Mouse (Mus musculus): ENCODE data around the gene Esrrg.

Esrrg gene

GRCm38 (mm10) chr1:188155135-188155779, 546.7 kb downstream of the Esrrg start:
- no peak for DNase-seq (ENCODE audit: low spot score)

DNA sequence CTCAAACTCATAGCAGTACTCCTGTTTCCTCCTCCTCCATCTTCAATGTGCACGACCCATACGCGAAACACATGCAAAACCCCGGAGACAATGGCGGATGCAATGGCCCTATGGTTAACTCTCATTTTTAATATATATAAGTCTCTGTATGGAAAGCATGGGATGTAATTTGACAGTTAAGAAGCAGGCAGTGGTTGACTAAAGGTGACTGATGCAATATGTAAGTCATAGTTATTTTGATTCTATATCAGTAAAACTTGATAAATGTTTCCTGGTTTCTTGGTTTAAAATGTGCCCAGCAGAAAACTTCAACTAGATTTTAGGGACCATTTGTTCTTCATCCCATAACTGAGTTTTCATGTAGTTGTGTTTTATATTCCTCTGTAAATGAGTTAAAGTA, 547.9 kb downstream of the Esrrg start:
- DNase-seq (ENCODE audit: low spot score), result no peak

GRCm38 (mm10) chr1:188157237-188157955, 548.8 kb downstream of the Esrrg start:
- DNase-seq (ENCODE audit: low spot score), result no peak

DNA sequence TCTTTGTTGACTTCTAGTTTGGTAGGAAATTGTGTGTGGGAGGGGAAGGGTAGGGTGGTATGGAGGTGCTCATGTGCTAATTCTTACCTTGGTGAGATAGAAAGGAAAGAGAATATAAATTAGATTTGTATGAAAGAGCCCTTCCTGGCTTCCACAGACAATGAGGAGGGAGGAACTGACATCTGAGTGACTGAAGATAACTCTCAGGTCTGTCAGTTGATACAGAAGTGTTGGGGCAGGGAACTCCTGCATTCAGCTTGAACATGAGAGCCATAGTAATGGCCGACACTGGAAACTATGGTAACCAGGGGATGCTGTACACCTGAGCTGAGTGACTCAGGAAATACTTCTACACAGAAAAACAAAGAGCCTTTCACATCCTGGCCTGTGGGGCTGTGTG, 550.1 kb downstream of the Esrrg start:
- no peak for DNase-seq (ENCODE audit: low spot score)

DNA sequence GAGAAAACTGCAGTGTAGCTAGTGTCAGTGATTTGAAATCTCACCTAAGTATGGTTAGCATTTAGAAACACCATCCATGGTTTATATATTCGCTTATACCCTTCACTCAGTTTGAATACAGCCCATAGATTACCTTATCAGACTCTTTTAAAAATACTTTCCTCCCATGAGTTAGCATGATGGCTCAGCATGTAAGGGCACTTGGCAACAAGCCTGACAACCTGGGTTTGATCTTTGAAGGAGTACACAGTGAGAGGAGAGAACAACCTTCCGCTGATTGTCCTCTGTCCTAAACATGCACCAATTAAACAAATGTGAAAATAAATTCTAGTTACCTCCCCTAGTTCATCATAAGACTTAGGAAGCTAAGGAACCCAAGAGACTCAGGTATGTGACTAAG, 550.5 kb downstream of the Esrrg start:
- DNase-seq (ENCODE audit: low spot score), result no peak

DNA sequence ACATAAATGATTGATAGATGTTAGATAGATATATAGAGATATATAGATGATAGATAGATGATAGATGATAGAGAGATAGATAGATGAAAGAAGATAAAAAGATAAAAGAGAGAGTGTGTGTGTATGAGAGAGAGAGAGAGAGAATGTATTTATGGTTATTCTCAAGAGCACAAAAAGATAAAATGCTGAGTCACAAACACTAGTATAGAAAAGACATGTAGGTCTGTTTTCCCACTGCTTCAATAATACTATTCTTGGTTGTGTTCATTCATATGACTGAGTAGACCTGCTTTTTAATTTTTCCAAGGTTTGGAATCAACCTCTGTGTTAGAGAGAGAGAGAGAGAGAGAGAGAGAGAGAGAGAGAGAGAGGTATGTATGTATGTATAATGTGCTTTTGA, 554.5 kb downstream of the Esrrg start:
- DNase-seq (ENCODE audit: low spot score), result no peak

GRCm38 (mm10) chr1:188164251-188164650, 555.7 kb downstream of the Esrrg start:
- no peak for DNase-seq (ENCODE audit: low spot score)

- no peak for DNase-seq (ENCODE audit: low spot score)
These were observed 565.3 kb downstream of the Esrrg start for GRCm38 (mm10) chr1:188173859-188174258.

GRCm38 (mm10) chr1:188182951-188183350, 574.4 kb downstream of the Esrrg start:
- no peak for DNase-seq (ENCODE audit: low spot score)

- DNase-seq (ENCODE audit: low spot score), result no peak
These were observed 578.0 kb downstream of the Esrrg start for GRCm38 (mm10) chr1:188186440-188187117.

DNA sequence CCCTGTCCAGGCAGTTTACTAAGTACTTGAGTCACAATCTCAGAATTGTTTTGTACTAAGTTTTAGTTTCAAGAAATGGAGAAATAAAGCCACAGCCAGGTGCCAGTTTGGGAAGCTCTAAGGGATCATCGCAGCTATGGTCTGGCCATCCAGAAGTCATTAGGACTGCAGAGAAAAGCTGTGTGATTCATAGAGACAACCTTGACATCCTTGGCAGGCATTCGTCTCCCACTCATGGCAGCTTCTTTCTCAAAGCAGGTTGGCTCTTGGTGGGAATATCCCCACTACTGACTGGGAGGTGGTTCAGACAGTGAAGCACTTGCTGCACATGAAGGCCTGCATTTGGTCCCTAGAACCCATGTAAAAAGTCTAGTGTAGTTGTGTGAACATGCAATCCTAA, 584.4 kb downstream of the Esrrg start:
- DNase-seq (ENCODE audit: low spot score), result no peak

DNA sequence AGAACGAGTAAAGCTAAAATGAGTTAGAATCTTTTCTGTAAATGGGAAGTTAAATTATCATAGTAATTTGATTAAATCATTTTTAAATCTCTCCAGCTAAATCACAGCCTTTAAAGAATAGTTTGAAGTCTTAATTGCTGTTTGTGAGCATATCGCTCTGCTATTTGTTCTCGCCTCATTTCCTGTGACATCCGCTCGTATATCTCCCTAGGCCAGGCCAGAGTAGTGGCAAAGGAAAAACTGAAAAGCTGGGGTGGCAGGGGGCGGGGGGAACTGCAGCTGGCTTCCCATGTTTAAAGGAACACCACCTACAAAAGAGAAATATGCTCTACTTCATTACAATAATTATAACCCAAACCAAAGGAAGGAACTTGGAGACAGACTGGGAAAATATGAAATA, 598.8 kb downstream of the Esrrg start:
- no peak for DNase-seq (ENCODE audit: low spot score)

- no peak for DNase-seq (ENCODE audit: low spot score)
These were observed 600.4 kb downstream of the Esrrg start for GRCm38 (mm10) chr1:188209025-188209424.

DNA sequence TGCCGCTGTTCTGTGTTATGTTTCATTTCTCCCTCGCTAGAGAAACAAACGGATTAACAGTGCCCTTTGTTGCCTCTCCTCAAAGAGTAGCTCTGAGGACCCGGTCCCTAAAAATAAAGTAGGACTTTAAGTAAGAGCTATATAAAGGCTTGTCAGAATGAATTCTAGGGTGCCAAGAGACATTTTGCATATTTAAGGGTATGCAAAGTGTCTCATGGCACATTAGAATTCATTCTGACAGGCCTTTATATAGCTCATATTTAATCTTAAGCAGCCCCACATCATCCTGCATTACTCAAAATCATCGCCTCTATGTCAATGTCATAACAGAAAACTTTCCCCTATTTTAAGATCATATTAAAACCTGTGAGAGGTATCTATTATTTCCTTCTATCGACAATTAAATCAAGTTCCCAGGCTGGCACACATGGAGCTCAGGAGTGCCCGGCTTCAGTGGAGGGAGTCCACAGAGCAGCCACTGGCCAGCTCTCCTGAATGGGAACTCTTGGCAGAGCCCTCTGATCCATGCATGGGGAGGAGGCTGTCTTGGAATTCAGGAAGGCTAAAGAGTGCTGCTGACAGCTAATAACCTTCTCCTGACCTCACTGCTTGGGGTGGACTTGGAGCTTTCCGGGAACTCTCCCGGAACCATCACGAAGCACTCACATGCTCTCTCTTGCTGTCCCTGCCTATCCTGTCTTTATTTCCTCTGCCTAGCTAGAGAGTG, 606.5 kb downstream of the Esrrg start:
- DNase-seq (ENCODE audit: low spot score), result no peak

DNA sequence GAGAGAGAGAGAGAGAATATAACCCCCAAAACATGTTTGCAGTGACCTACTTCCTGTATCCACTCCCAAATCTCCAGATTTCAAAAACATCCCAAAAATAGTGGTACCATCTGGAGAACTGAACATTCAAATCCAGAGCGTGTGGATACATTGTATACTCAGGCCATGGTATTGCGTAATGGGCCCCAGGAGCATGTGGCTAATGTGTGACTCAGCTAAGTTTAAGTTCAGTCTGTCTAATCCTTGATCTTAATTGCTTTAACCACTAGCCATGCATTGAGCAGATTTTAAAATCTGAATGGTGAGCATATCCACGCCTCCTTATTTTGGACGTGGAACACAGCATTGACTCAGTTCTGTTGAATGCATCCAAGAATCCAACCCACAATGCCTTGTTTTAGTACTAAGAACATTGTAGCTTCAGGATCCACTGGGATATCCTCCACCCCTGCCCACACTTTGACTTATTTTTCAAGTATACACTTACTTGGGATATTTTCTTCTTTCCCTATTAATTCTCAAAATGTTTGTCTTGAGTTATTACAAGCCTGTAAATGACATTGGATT, 612.7 kb downstream of the Esrrg start:
- DNase-seq (ENCODE audit: low spot score), result no peak

GRCm38 (mm10) chr1:188233036-188233724, 624.6 kb downstream of the Esrrg start:
- DNase-seq (ENCODE audit: low spot score), result no peak

DNA sequence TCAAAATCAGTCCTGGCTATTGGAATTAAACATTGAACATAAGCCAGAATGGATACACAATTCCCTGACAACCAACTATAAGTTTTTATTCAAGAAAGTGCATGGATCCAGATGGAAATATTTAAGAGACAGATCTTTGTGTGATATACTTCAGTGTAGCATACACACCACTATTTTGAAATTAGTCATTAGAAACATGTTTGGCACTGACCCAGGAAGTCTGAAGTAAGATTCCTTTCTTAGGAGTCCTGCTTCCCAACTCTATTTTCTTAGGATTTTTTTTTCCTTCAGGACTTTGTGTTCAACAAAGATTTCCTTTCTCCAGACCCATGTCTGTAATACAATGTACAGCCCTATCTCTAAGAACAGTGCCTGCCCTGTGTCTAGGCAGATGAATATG, 630.0 kb downstream of the Esrrg start:
- DNase-seq (ENCODE audit: low spot score), result no peak

DNA sequence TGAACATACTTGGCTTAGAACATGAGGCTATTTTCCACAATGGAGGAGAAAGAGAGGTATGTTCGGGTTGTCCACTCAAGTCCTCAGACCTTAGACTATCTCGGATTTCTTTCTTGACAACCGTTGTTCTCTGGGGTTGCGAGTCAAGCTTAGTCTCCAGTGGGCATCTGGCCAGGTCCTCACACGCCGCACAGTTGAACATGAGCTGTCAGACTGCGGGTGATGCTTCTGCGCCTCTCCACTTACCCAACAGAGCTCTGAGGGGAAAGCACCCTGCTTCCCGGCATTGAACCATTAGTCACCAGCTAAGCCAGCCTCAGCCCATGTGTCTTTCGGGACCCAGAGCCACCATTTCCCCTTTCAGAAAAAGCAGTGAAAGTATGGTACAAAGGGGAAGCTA, 633.2 kb downstream of the Esrrg start:
- DNase-seq (ENCODE audit: low spot score), result no peak

- DNase-seq (ENCODE audit: low spot score), result no peak
These were observed 648.9 kb downstream of the Esrrg start for GRCm38 (mm10) chr1:188257500-188257899.

DNA sequence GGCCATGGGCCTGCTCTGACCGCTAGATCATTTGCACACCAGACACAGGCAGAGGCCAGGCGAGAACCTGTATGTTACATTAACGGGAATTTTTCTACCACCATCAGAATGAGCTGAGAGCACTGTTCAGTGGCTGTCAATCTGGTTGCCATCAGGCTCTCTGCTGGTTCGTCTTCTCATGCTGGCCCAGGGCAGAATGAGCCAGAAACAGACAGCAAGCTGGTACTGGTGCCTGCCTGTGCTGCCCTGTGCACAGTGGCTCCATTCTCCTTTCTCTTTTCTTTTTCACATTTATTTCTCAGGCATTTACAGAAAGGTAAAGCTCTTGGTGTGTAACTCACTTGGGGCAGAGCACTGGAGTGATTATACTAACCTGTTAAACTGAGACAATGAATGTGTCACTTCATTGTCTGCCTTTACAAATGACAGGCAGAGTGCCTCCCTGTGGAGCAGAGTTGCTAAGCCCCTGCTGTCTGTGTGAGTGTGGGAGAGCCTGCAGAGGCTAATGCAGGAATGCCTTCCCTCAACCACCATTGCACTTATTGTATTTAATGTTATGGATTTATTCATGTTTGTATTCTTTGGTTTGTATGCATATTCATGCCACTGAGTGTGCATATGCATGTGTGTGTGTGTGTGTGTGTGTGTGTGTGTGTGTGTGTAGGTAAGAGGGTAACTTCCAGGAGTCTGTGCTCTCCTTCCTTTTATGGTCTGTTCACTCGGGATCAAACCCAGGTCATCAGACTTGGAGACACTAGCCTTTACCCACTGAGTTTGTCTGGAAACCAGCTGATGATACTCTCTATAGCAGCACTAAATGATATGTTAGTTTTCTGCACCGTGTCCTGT, 651.9 kb downstream of the Esrrg start:
- DNase-seq (ENCODE audit: low spot score), result no peak
